Mouse (Mus musculus): ENCODE results near the gene Gtf2ird2.

DNA sequence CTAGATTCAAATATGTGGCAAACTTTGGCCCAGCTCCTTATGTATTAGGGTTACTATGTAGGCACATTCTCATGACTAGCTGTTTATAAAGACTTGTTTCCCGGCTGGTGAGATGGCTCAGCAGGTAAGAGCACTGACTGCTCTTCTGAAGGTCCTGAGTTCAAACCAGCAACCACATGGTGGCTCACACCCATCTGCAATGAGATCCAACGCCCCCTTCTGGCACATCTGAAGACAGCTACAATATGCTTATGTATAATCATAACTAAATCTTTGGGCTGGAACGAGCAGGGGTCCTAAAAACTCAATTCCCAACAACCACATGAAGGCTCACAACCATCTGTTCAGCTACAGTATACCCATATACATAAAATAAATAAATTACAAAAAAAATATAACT lies 70.0 kb downstream of the Gtf2ird2 start:
- TF ChIP-seq POLR2A (IDR thresholded peaks at IDR 0.05; ENCODE audit: borderline replicate concordance, insufficient read depth, low read length) (no peak), CTCF (IDR thresholded peaks at IDR 0.05; ENCODE audit: borderline replicate concordance, insufficient read depth, low read depth, low read length) (no peak)
